Mouse (Mus musculus) frontal cortex, postnatal 36 days (tissue): Measurements from ENCODE around the gene Mpzl1.

Experiments
- DNase-seq, 2 experiments: peaks; one replicate each; pipeline ENCODE4 v3.0.0; 2022; ENCODE audit warnings: low spot score in 2 of 2

Gene Mpzl1

DNA sequence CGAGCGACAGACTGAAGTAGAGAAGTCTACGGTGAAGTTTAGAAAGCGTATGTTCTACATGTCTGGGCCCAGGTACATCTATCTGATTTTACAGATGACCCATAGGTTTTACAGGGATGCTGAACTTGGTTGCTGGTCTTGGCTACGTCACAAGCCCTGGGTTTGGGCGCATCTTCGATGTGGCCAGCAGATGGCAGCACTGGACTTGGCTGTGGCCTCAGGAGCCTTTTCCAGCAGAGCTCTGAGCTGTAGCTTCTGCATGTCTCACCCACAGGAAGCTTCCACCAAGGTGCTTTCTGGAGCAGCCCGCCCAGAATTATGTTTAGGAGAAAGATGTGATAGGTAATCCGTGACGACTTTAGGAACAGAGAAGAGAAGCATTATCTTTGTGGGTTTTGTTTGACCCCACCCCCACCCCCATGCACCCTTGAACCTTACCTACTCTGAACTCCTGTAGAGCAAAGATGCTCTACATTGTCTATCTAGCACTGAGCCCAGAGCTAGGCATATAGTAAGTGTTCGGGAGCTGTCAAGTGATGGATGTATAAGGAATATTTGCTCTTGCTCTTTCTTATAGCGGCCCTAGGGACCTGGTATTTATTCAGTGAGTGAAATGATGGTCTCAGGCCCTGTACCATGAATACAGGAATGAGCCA is 50.7 kb downstream of the Mpzl1 start:
- peak; percentile 87 to 92 for DNase-seq

DNA sequence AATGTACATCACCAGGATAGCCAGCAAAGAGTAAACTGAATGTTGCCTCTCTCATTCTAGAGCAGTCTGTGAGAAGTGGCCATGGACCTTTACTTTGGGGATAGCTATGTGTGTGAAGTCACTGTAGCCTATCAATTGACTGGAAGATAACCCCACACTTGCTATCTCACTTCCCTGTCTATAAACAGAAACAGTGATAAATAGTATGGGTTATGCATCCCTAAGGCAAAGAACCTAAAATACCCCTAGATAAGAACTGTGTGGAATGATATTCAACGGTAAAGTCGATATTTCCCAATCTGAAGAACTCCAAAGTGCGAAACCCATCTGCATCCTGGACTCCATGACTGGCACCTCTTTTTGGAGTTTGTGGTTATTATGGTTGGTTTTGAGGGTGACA is 53.1 kb downstream of the Mpzl1 start:
- DNase-seq = no peak

DNA sequence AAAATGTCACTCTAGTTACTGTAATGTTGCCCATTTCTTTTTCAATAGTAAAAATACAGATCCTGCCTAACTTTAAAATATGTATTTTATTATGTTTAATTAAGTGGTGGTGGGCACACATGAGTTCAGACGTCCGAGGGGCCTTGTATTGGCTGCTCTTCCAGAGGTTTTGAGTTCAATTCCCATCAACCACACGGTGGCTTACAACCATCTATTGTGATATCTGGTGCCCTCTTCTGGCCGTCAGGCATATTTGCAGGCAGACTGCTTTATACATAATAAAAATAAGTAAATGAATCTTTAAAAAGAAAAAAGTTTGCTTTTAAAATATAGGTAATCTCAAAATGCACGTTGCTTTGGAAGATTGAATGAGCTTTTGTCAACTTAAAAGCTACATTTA is 55.0 kb downstream of the Mpzl1 start:
- DNase-seq = no peak

DNA sequence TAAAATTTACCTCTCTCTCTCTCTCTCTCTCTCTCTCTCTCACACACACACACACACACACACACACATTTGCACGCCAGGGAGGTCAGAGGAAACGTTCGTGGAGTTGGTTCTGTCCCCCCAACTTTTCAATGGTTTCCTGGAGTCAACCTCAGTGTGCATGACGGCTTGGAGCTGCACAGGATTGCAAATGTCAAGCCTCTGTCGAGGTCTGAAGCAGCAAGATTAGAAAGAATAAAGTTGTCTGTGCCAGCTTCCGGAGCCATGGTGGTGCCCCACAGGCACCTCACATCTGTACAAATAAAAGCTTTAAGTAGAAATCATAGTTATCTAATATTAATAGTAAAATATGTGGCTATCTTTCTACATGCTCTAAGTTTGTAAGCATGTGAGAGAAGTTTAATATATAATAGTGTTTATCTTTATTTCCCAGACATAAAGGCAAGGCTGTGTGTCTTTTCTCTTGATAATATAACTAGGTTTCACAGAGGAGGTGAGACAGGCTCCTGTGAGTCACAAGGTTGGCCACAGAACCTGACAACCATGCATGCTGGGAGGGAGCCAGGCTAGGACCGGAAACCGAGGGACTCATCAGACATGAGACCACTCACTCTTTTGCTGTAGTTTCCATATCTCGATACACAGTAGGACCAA is 57.8 kb downstream of the Mpzl1 start:
- no peak for DNase-seq

DNA sequence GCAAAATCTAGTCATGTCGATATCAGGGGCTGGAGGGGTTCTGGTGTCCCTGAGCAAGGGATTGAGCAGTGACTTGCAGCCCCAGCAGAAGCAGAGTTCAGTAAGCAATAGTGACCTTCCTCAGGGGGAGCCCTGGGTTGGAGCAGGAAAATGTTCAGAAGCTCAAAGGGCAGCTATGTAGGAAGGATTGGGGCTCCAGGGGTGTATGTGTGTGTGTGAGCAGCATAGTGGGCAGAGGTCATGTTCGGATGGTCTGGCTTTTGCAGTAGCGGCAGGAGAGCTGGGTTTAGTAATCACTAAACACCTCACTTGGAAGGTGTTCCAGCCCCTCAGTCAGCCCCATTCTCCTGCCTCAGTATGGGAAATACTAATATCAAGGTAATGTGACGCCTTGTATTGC is 58.3 kb downstream of the Mpzl1 start:
- no peak for DNase-seq

DNA sequence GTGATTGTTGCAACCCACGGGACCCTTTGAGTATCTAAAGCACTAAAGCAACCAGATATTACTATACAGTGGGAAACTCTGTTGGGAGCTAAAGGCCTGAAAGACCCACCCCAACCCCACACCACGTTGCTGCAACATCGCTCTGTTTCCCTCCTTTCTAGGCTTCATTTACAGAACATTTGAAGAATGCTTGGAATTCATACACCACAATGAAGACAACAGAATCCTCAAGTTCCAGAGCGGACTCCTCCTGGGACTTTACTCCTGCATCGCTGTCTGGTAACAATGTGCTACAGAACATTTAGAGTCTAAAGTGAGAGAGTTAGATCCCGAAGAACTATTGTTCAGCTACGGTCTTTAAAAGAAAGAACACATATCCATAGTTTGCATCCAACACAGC is 66.9 kb downstream of the Mpzl1 start:
- DNase-seq = no peak

DNA sequence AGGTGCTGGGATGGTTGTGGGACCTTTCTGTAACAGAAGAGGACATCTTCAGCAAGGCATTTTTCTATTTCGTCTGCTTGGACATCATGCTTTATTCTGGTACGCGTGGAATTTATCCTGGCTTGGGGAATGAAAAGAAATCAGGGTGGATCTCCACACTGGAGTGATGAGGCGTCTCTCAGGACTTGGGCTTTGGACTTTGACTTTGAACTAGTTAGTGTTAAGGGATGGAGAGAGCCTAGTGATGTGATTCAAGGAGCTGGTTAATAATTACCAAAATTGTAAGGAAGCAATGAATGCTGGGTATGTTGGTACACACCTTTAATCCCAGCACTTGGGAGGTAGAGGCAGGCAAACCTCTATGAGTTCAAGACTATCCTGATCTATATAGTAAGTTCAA is 69.1 kb downstream of the Mpzl1 start:
- no peak for DNase-seq

DNA sequence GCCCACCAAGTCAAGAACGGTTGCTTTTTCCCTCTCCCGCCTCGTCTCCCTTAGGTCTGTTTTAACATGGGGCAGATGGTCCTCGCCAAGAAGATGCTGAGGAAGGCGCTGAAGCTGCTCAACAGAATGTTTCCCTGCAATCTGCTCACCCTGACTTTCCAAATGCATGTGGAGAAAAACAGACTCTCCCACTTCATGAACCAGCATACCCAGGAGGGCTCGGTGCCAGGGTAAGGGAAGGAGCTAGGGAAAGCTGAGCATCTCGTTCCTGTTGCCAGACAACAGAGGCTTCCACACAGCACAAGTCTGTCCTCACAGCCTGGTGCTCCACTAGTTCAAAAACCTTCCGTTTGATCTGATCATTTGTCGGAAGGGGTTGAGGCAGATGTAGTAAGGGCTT is 75.3 kb downstream of the Mpzl1 start:
- peak; percentile 76 to 84 for DNase-seq

DNA sequence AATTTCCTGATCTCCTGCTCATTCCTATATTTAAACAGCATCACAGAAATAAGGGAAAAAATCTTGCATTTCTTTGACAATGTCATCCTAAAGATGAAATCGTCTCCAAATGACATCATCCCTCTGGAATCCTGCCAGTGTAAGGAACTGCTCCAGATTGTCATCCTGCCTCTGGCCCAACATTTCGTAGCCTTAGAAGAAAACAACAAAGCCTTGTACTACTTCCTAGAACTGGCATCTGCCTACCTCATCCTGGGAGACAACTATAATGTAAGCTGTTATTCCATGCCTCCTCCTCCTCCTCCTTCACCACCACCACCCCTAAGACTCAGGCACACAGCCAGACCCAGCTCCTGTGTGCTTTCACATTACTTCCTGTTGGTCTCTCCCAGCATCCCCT is 77.6 kb downstream of the Mpzl1 start:
- DNase-seq = peak in 1 of 2 experiments; percentile 62
